Mouse (Mus musculus): Measurements from ENCODE around the gene Bicd1.
"Not testable (repeated sequence)": the region's sequence is repeated elsewhere in the genome, so short reads cannot be mapped to it uniquely, and the experiment has no call there.

DNA sequence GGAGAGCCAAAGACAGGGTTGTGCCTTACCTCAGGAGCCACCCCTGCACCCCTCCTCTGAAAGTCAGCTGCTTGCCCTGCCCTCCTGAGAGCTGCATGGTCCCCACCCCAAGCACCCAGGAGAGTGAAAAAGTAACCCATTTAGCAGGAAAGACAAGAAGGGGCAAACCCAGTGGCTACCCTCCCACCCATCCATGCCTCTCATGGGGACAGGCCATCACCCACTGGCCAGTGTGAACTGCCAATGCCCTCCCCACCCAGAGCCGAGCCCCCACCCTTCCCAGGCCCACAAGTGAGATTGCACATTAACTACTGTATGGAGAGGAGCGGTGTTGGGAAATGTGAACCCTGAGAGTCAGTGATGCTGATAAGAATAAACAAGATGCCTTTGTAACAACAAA lies 42.7 kb upstream of the Bicd1 start:
- TF ChIP-seq CTCF (IDR thresholded peaks at IDR 0.05; ENCODE audit: borderline replicate concordance, insufficient read depth, low read length); POLR2A (IDR thresholded peaks at IDR 0.05; ENCODE audit: low read depth, low read length): not testable (repeated sequence)
